16 mouse cellular contexts compared by ENCODE assay signal in the genomic region with DNA sequence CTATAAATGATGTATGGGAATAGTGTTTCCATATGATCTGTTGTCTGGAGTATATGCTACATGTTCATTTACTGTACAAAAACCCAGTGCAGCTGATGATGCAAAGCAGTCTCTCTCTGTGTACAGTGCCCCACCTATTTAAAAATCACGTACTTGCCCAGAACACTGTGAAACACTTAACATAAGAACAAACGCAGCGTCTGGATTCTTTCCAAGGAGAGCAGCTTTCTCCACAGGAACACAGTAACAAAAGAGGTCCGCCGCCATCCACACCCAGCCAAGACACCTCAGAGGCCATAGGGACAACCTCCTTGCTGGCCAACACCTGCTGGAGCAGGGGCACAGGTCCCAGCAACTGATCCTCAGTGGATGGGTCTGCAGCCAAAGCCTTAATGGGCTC. TPM values are rescaled to one million over a fixed set of nuclear protein-coding genes. Genes with fewer than 3 reads are reported as not detected.
DNase-seq lines count a peak whose midpoint lies in the region; ATAC-seq and TF ChIP-seq lines count a peak whose summit lies in the region.
"Had no signal": no experiment of that assay in that cellular context is flagged by ENCODE, and none has a peak within 500 bp of the region (broad histone marks: within the 10 kb centered on the region; RNA-seq: fewer than 3 reads in every experiment).

No protein-coding gene starts in this region.

- H3K27me3 ChIP-seq in forebrain, embryonic 13.5 days, result no peaks in the 10 kb centered on the region
- no peaks in the 10 kb centered on the region for H3K27me3 ChIP-seq in forebrain, embryonic 11.5 days (ENCODE audit: control insufficient read depth, insufficient read depth, low read length)
- H3K27me3 ChIP-seq in stomach, postnatal 0 days (ENCODE audit: control insufficient read depth, insufficient read depth, low read length), result no peaks in the 10 kb centered on the region
- peaks cover 5% of the 10 kb centered on the region; the same call in 1 of the 2 replicates for H3K27me3 ChIP-seq in heart, embryonic 12.5 days (replicated peaks)

- H3K4me3 ChIP-seq in forebrain, embryonic 13.5 days, result no peak overlapping the region
- no peak overlapping the region for H3K4me3 ChIP-seq in forebrain, embryonic 11.5 days (ENCODE audit: low read depth, low read length)
- no peak overlapping the region for H3K4me3 ChIP-seq in stomach, postnatal 0 days (ENCODE audit: low read depth, low read length)
- no peak overlapping the region for H3K4me3 ChIP-seq in heart, embryonic 12.5 days
- H3K4me3 ChIP-seq: erythroblast, embryonic 14.5 days; midbrain, embryonic 10.5 days had no signal

- TF ChIP-seq CTCF in stomach, postnatal 0 days (IDR thresholded peaks at IDR 0.05; ENCODE audit: low read depth), result no peak

- peak overlapping the region; percentile 68 for H3K27ac ChIP-seq in forebrain, embryonic 13.5 days
- no peak overlapping the region for H3K27ac ChIP-seq in forebrain, embryonic 11.5 days (ENCODE audit: low read depth, low read length)
- H3K27ac ChIP-seq in stomach, postnatal 0 days (replicated peaks), result no peak overlapping the region
- no peak overlapping the region for H3K27ac ChIP-seq in heart, embryonic 12.5 days (ENCODE audit: poor library complexity, severe bottlenecking)
- H3K27ac ChIP-seq: liver, embryonic 14.5 days; midbrain, embryonic 10.5 days had no signal

- ATAC-seq in forebrain, embryonic 13.5 days, result peak; percentile 36; the same call in 1 of the 2 replicates
- no peak for ATAC-seq in forebrain, embryonic 11.5 days (replicated peaks; ENCODE audit: low FRiP score)
- ATAC-seq in stomach, postnatal 0 days (ENCODE audit: low FRiP score, low TSS enrichment), result no peak
- ATAC-seq in heart, embryonic 12.5 days (ENCODE audit: insufficient number of reproducible peaks, low FRiP score), result no peak

- no peak for TF ChIP-seq EP300 in stomach, postnatal 0 days (optimal IDR thresholded peaks at IDR 0.05)

- H3K36me3 ChIP-seq in forebrain, embryonic 13.5 days (ENCODE audit: poor library complexity, severe bottlenecking), result peaks cover 24% of the 10 kb centered on the region
- H3K36me3 ChIP-seq in forebrain, embryonic 11.5 days (ENCODE audit: control insufficient read depth, insufficient read depth, low read length), result no peaks in the 10 kb centered on the region
- no peaks in the 10 kb centered on the region for H3K36me3 ChIP-seq in stomach, postnatal 0 days (ENCODE audit: control insufficient read depth, insufficient read depth, low read length)
- no peaks in the 10 kb centered on the region for H3K36me3 ChIP-seq in heart, embryonic 12.5 days

- peaks cover 35% of the 10 kb centered on the region for H3K4me1 ChIP-seq in forebrain, embryonic 13.5 days
- no peaks in the 10 kb centered on the region for H3K4me1 ChIP-seq in forebrain, embryonic 11.5 days (replicated peaks; ENCODE audit: control insufficient read depth, insufficient read depth, low read length)
- H3K4me1 ChIP-seq in stomach, postnatal 0 days (replicated peaks; ENCODE audit: control insufficient read depth, insufficient read depth), result no peaks in the 10 kb centered on the region
- H3K4me1 ChIP-seq in heart, embryonic 12.5 days (replicated peaks), result peaks cover 11% of the 10 kb centered on the region

- H3K4me2 ChIP-seq in forebrain, embryonic 13.5 days, result no peak overlapping the region
- no peak overlapping the region for H3K4me2 ChIP-seq in forebrain, embryonic 11.5 days (ENCODE audit: low read depth, low read length, severe bottlenecking)
- H3K4me2 ChIP-seq in stomach, postnatal 0 days (replicated peaks; ENCODE audit: low read depth), result no peak overlapping the region
- no peak overlapping the region for H3K4me2 ChIP-seq in heart, embryonic 12.5 days

- H3K9ac ChIP-seq in forebrain, embryonic 13.5 days, result no peak overlapping the region
- H3K9ac ChIP-seq in forebrain, embryonic 11.5 days (ENCODE audit: low read length), result no peak overlapping the region
- H3K9ac ChIP-seq in stomach, postnatal 0 days (ENCODE audit: low read length), result no peak overlapping the region
- no peak overlapping the region for H3K9ac ChIP-seq in heart, embryonic 12.5 days
- H3K9ac ChIP-seq: liver, embryonic 14.5 days had no signal

- no peaks in the 10 kb centered on the region for H3K9me3 ChIP-seq in forebrain, embryonic 13.5 days (replicated peaks)
- no peaks in the 10 kb centered on the region for H3K9me3 ChIP-seq in forebrain, embryonic 11.5 days (ENCODE audit: control insufficient read depth, low read length)
- no peaks in the 10 kb centered on the region for H3K9me3 ChIP-seq in stomach, postnatal 0 days (ENCODE audit: control insufficient read depth, low read length)
- H3K9me3 ChIP-seq in heart, embryonic 12.5 days (replicated peaks), result no peaks in the 10 kb centered on the region
- H3K9me3 ChIP-seq: midbrain, embryonic 10.5 days had no signal

- no peak for DNase-seq in forebrain, embryonic 11.5 days (ENCODE audit: low spot score)
- peak; percentile 35 for DNase-seq in right cerebral cortex, postnatal 14 days
- DNase-seq in right cerebral cortex, adult 18-20 months, result no peak
- DNase-seq in layer of hippocampus, adult 9-11 months, result peak; percentile 43
- DNase-seq in stomach, postnatal 0 days (ENCODE audit: low spot score), result no peak
- DNase-seq in right cerebral cortex, postnatal 36 days (ENCODE audit: low spot score in 2 of 2), result no peak
- DNase-seq: embryo, embryonic 11 days; heart, postnatal 36 days; kidney, adult 18-20 months; kidney, postnatal 4 days had no signal

- 28% methylated on average over 5 of the region's 5 CpGs for WGBS in forebrain, embryonic 13.5 days
- 86% methylated on average over 5 of the region's 5 CpGs for WGBS in forebrain, embryonic 11.5 days
- 40% methylated on average over 5 of the region's 5 CpGs for WGBS in stomach, postnatal 0 days
- 59% methylated on average over 5 of the region's 5 CpGs for WGBS in heart, embryonic 12.5 days

RNA-seq across cellular contexts. Expression of a gene that starts 2.4 kb away (rescaled TPM):
- polyA plus RNA-seq in forebrain, embryonic 13.5 days (2015; fragmentation: Nextera tagmentation; extraction: Ambion mirVana), result 2.1 and 2.4 TPM in 2 replicates
- 2.6 and 2.9 TPM in 2 replicates for polyA plus RNA-seq in forebrain, embryonic 11.5 days (2014; fragmentation: Nextera tagmentation; extraction: Ambion mirVana)
- 0.74 and 1.1 TPM in 2 replicates for polyA plus RNA-seq in stomach, postnatal 0 days (2015; fragmentation: Nextera tagmentation; extraction: Ambion mirVana)
- polyA plus RNA-seq in heart, embryonic 12.5 days (2016; fragmentation: Nextera tagmentation; extraction: Ambion mirVana), result 0.47 and 0.82 TPM in 2 replicates
- polyA plus RNA-seq: erythroblast, embryonic 14.5 days; small intestine, adult 2 months had no signal

Comparison
In these comparisons a context has a peak if more than half of its experiments do, and no peak if none do; other contexts are left out.
1. DNase-seq: peak in right cerebral cortex, postnatal 14 days (single experiment) and layer of hippocampus, adult 9-11 months (single experiment); none in forebrain, embryonic 11.5 days (single experiment), right cerebral cortex, adult 18-20 months (single experiment), stomach, postnatal 0 days (single experiment) and right cerebral cortex, postnatal 36 days (0 of 2).